Mouse (Mus musculus) bone marrow macrophage, adult 2 months (primary cell): ENCODE measurements at regions not wholly inside any gene's neighbourhood (a gene's known extent, or its start where the extent isn't known, plus 50 kb on each side); places are given as distances from the start of the nearest gene placed in this dataset.

Source experiments
- CTCF ChIP-seq: IDR thresholded peaks from 2 replicates; pipeline ENCODE4 v1.5.1; 2012; ENCODE audit warnings: low read depth, mild to moderate bottlenecking, low read length, moderate library complexity
- POLR2A ChIP-seq: IDR thresholded peaks from 2 replicates; pipeline ENCODE4 v1.6.1; 2012; ENCODE audit warnings: mild to moderate bottlenecking, low read depth, low read length, borderline replicate concordance

- TF ChIP-seq POLR2A (no peak), CTCF (no peak)
Measured at GRCm38 (mm10) chr9:48029021-48029420, 132.8 kb upstream of the Nxpe4 start.
